Mouse (Mus musculus) C2C12 (cell line): ENCODE data around the gene Slit3. TPM values are rescaled to one million over a fixed set of nuclear protein-coding genes. Genes with fewer than 3 reads are reported as not detected.

Source experiments
- H3K27me3 ChIP-seq: one replicate; pipeline ENCODE4 v1.6.1; 2011; ENCODE audit not compliant: control insufficient read depth, insufficient read depth, insufficient read length
- H3K36me3 ChIP-seq: one replicate; pipeline ENCODE4 v1.6.1; 2011; ENCODE audit not compliant: control insufficient read depth, insufficient read depth
- H3K4me3 ChIP-seq: one replicate; pipeline ENCODE4 v1.5.1; 2011; ENCODE audit warnings: mild to moderate bottlenecking, control low read depth; ENCODE audit not compliant: poor library complexity, insufficient read depth, severe bottlenecking
- H3K79me2 ChIP-seq: one replicate; pipeline ENCODE4 v1.6.1; 2011; ENCODE audit not compliant: control insufficient read depth, insufficient read depth
- H3K79me3 ChIP-seq: one replicate; pipeline ENCODE4 v1.6.1; 2011; ENCODE audit warnings: low read depth, control low read depth
- H3ac ChIP-seq: one replicate; pipeline ENCODE3; 2011; ENCODE audit warnings: low read depth; ENCODE audit not compliant: control insufficient read depth, insufficient read length
- CEBPB ChIP-seq: IDR thresholded peaks from one replicate; pipeline ENCODE4 v1.6.1; 2011; ENCODE audit warnings: low read depth, mild to moderate bottlenecking, control low read depth, moderate library complexity
- CTCF ChIP-seq: IDR thresholded peaks from one replicate; pipeline ENCODE4 v1.5.1; 2011; ENCODE audit not compliant: control insufficient read depth, insufficient read depth, insufficient read length
- FOSL1 ChIP-seq: IDR thresholded peaks from one replicate; pipeline ENCODE4 v1.8.0; 2011; ENCODE audit warnings: mild to moderate bottlenecking, low read length; ENCODE audit not compliant: poor library complexity, insufficient read depth, severe bottlenecking
- MAX ChIP-seq: IDR thresholded peaks from one replicate; pipeline ENCODE4 v1.6.1; 2011; ENCODE audit warnings: mild to moderate bottlenecking, control low read depth
- MYOD1 ChIP-seq: IDR thresholded peaks from one replicate; pipeline ENCODE4 v1.6.1; 2011; ENCODE audit warnings: low read depth; ENCODE audit not compliant: control insufficient read depth, insufficient read length
- MYOG ChIP-seq: IDR thresholded peaks from one replicate; pipeline ENCODE4 v1.6.1; 2011; ENCODE audit not compliant: control insufficient read depth, insufficient read length; ENCODE audit errors: extremely low read depth
- USF1 ChIP-seq: IDR thresholded peaks from one replicate; pipeline ENCODE4 v1.6.1; 2011; ENCODE audit warnings: low read depth, mild to moderate bottlenecking, control low read depth, moderate library complexity
- polyA plus RNA-seq: library from polyadenylated mRNA; unstranded; fragments of >200 nt; fragmentation: generic; extraction: Trizol; gene quantifications from one replicate; pipeline ENCODE4 v1.2.1, GENCODE M21; 2012; ENCODE audit warnings: missing spikeins

Slit3 gene
- polyA plus RNA-seq, 1 experiment, result not detected

- Histone ChIP-seq H3K79me2 (no peaks in the 10 kb centered on the region), H3K79me3 (no peaks in the 10 kb centered on the region), H3K4me3 (no peak overlapping the region), H3K36me3 (no peaks in the 10 kb centered on the region), H3K27me3 (no peaks in the 10 kb centered on the region), H3ac (no peak overlapping the region)
- TF ChIP-seq CEBPB, result no peak
- no peak for TF ChIP-seq MYOD1
- no peak for TF ChIP-seq FOSL1
- TF ChIP-seq MAX, result no peak
- TF ChIP-seq CTCF, result no peak
- TF ChIP-seq MYOG, result no peak
- TF ChIP-seq USF1, result no peak
These were observed 251.4 kb downstream of the Slit3 start for GRCm38 (mm10) chr11:35372410-35372809.

- no peak overlapping the region for H3ac ChIP-seq
- TF ChIP-seq CEBPB (no peak), FOSL1 (no peak), CTCF (no peak), USF1 (no peak), MYOD1 (no peak), MAX (no peak), MYOG (no peak)
- H3K4me3 ChIP-seq, result no peak overlapping the region
- H3K79me3 ChIP-seq, result no peaks in the 10 kb centered on the region
- no peaks in the 10 kb centered on the region for H3K79me2 ChIP-seq
- H3K36me3 ChIP-seq, result no peaks in the 10 kb centered on the region
- H3K27me3 ChIP-seq, result no peaks in the 10 kb centered on the region
These were observed 254.0 kb downstream of the Slit3 start for GRCm38 (mm10) chr11:35375072-35375471.

DNA sequence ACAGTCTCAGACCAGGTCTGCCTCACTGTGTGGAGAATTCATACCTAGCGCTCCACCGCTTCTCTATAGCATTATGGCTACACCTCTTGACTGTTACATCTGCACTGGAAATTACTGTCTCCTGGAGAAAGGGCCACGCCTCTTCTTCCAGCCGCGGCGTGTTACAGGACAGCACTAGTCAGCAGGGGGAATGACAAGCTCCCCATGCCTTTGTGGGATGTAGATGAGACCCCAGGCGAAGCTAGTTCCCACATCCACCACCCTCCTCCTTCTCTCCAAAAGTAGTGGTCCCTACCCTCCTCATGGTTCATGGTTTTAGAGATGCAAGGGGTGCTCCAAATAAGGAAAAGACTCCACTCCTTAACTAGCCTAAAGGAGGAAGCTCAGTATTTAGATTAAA is 257.8 kb downstream of the Slit3 start:
- Histone ChIP-seq H3ac (no peak overlapping the region), H3K79me2 (no peaks in the 10 kb centered on the region), H3K79me3 (no peaks in the 10 kb centered on the region), H3K4me3 (no peak overlapping the region), H3K27me3 (no peaks in the 10 kb centered on the region), H3K36me3 (no peaks in the 10 kb centered on the region)
- TF ChIP-seq CEBPB, result no peak
- no peak for TF ChIP-seq MYOG
- TF ChIP-seq MAX, result no peak
- no peak for TF ChIP-seq MYOD1
- TF ChIP-seq USF1, result no peak
- TF ChIP-seq CTCF, result no peak
- TF ChIP-seq FOSL1, result no peak

DNA sequence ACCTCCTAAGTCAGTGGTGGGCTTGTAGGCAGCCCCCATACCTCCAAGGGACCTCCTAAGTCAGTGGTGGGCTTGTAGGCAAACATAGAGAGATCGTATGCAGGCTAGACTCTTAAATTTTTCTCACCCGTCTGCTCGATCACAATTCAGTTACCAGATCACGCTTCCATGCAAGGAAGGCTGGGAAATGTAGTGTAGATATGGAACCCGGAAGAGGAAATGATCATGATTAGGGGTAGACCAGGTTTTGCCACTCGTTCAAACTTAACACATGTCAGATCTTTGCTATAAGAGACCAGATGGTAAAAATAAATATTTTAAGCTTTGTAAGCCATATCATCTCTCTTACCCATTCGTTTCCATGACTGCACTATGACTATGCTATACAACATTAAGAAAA is 258.4 kb downstream of the Slit3 start:
- Histone ChIP-seq H3ac (no peak overlapping the region), H3K79me2 (no peaks in the 10 kb centered on the region), H3K27me3 (no peaks in the 10 kb centered on the region), H3K79me3 (no peaks in the 10 kb centered on the region), H3K36me3 (no peaks in the 10 kb centered on the region), H3K4me3 (no peak overlapping the region)
- no peak for TF ChIP-seq MYOD1
- TF ChIP-seq CEBPB, result no peak
- TF ChIP-seq FOSL1, result no peak
- no peak for TF ChIP-seq MAX
- no peak for TF ChIP-seq CTCF
- TF ChIP-seq MYOG, result no peak

DNA sequence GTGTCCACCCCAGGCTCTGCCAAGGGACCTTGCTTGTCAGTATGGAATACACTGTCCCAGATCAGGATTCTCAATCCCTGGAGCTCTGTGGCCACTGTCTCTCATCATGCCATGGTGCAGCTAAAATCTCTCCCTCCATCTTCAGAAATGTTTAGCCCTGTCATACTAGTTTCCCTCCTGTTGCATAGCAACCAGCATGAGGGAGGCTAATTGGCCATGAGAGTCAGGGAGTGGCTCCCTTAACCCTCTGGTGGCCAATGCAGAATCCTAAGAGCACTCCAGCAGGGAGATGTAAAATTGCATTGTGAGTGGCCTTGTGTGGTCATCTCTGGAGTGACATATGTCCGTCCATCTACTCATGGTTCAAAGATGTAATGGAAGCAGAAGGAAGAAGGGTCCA is 259.7 kb downstream of the Slit3 start:
- H3ac ChIP-seq, result no peak overlapping the region
- no peaks in the 10 kb centered on the region for H3K79me2 ChIP-seq
- H3K27me3 ChIP-seq, result no peaks in the 10 kb centered on the region
- H3K36me3 ChIP-seq, result no peaks in the 10 kb centered on the region
- TF ChIP-seq USF1, result no peak
- no peak for TF ChIP-seq FOSL1
- TF ChIP-seq MYOG, result no peak
- H3K4me3 ChIP-seq, result no peak overlapping the region
- H3K79me3 ChIP-seq, result no peaks in the 10 kb centered on the region

DNA sequence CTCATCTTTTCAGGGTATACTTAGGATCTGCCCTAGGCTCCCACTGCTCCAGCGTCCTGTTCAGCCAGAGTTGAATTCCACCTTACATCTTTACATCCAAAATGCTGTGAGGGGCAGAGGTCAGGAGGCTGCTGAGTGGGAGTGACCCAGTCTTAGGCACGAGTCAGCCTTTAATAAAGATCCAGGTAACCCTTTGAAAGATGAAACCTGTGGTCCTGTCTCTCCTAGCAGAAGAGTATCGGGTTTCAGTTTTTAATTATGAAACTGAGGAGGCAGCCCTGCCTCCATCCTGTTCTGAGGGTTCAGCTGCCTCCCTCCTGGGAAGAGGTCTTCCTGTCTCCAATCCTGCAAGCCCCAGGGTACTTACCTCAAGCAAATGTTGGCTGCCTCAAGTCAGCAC is 264.4 kb downstream of the Slit3 start:
- H3K79me3 ChIP-seq, result no peaks in the 10 kb centered on the region
- H3K36me3 ChIP-seq, result no peaks in the 10 kb centered on the region
- H3K27me3 ChIP-seq, result no peaks in the 10 kb centered on the region
- H3K79me2 ChIP-seq, result no peaks in the 10 kb centered on the region
- no peak for TF ChIP-seq MYOD1
- TF ChIP-seq CEBPB, result no peak
- no peak for TF ChIP-seq FOSL1
- no peak for TF ChIP-seq MAX
- no peak for TF ChIP-seq MYOG
- no peak for TF ChIP-seq CTCF
- no peak for TF ChIP-seq USF1
- H3K4me3 ChIP-seq, result no peak overlapping the region
- no peak overlapping the region for H3ac ChIP-seq
